Mouse (Mus musculus) lung, postnatal 0 days (tissue): ENCODE results near the gene Usp2.

Source experiments
- CTCF ChIP-seq: IDR thresholded peaks from 2 replicates; pipeline ENCODE4 v1.5.1; 2016; ENCODE audit warnings: antibody characterized with exemption, mild to moderate bottlenecking
- EP300 ChIP-seq: IDR thresholded peaks from 2 replicates; pipeline ENCODE4 v1.6.1; 2016; ENCODE audit warnings: antibody characterized with exemption, mild to moderate bottlenecking, control low read depth

GRCm38 (mm10) chr9:44072599-44072915 is 5.7 kb downstream of the Usp2 start:
- TF ChIP-seq CTCF (no peak), EP300 (no peak)
